Mouse (Mus musculus) E14TG2a.4 (cell line): ENCODE results near the gene Mrpl4.
A peak's percentile ranks its signal among the peaks of the same experiment; 100 is the strongest.

ENCODE experiments used
- H3K27me3 ChIP-seq: 2 replicates; pipeline ENCODE4 v1.6.1; 2014; ENCODE audit warnings: low read length, control low read depth; ENCODE audit not compliant: insufficient read depth
- H3K36me3 ChIP-seq: 2 replicates; pipeline ENCODE4 v1.6.1; 2014; ENCODE audit warnings: low read length, control low read depth; ENCODE audit not compliant: insufficient read depth
- H3K4me1 ChIP-seq: replicated peaks from 2 replicates; pipeline ENCODE4 v1.6.1; 2014; ENCODE audit warnings: low read depth, low read length, control low read depth
- H3K4me3 ChIP-seq: replicated peaks from 2 replicates; pipeline ENCODE4 v1.5.1; 2014; ENCODE audit warnings: mild to moderate bottlenecking, low read length
- H3K9me3 ChIP-seq: 2 replicates; pipeline ENCODE4 v1.6.1; 2014; ENCODE audit warnings: low read length, control low read depth
- CTCF ChIP-seq: conservative IDR thresholded peaks from 2 replicates; pipeline ENCODE4 v1.5.1; 2014; ENCODE audit warnings: low read length
- NANOG ChIP-seq: IDR thresholded peaks from 2 replicates; pipeline ENCODE4 v1.6.1; 2014; ENCODE audit warnings: borderline replicate concordance, low read length, mixed read lengths
- POU5F1 ChIP-seq: IDR thresholded peaks from 2 replicates; pipeline ENCODE4 v1.6.1; 2014; ENCODE audit warnings: low read length, borderline replicate concordance

Mrpl4 gene

DNA sequence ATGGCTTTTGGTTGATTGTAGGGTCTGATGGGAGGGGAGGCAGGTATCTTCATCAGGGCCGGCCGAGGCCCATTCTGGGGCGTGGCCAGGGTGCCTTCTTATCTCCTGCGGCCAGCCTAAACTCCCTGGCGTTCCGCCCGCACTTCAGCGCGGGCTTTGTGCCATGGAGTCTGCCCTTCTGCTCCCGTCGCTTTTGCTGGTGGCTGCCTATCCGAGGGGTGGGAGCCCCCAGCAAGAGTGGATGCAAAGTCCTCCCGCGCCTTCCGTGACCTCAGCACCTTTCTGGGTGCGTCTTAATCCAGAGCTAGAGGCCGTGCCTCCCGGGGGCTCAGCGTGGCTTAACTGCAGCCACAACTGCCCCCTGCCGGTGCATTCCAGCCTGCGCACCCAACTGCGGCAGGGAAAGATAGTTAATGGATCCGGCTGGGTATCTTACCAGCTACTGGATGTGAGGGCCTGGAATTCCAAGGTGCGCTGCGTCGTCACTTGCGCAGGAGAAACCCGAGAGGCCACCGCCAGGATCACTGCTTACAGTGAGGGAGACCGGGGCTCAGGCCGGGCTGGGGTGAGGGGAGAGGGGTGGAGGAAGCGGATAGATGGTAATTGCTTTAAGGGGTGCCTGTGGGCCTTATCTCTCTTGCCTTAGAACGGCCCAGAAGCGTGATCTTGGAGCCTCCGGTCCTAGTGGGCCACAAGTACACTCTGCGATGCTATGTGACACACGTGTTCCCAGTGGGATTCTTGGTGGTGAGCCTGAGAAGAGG lies 26.9 kb downstream of the Mrpl4 start, which contains the start of gene Icam4:
TSS of gene Icam4 (plus strand) at position 83 of the 764 bp plus-strand sequence.
- H3K4me1 ChIP-seq = peaks cover 93% of the 10 kb centered on the region
- no peaks in the 10 kb centered on the region for H3K9me3 ChIP-seq
- H3K27me3 ChIP-seq = peaks cover 26% of the 10 kb centered on the region
- H3K36me3 ChIP-seq = peaks cover 45% of the 10 kb centered on the region
- TF ChIP-seq CTCF (peak; percentile 84), NANOG (no peak)
- H3K4me3 ChIP-seq = peak within 1 kb of the TSS; percentile 74

GRCm38 (mm10) chr9:21030055-21030600 lies 27.6 kb downstream of the Mrpl4 start:
- peaks cover 32% of the 10 kb centered on the region for H3K27me3 ChIP-seq
- no peaks in the 10 kb centered on the region for H3K9me3 ChIP-seq
- peak overlapping the region; percentile 74 for H3K4me3 ChIP-seq
- TF ChIP-seq POU5F1 (no peak), CTCF (no peak), NANOG (no peak)
- peaks cover 93% of the 10 kb centered on the region for H3K4me1 ChIP-seq
- peaks cover 39% of the 10 kb centered on the region for H3K36me3 ChIP-seq

GRCm38 (mm10) chr9:21030781-21031250 lies 28.3 kb downstream of the Mrpl4 start:
- Histone ChIP-seq H3K9me3 (no peaks in the 10 kb centered on the region), H3K4me1 (peaks cover 93% of the 10 kb centered on the region), H3K36me3 (peaks cover 32% of the 10 kb centered on the region), H3K4me3 (peak overlapping the region; percentile 87), H3K27me3 (peaks cover 39% of the 10 kb centered on the region)
- TF ChIP-seq CTCF (peak; percentile 55), NANOG (no peak)

- TF ChIP-seq CTCF = no peak
- no peak for TF ChIP-seq NANOG
- H3K4me3 ChIP-seq = peak overlapping the region; percentile 87
- H3K4me1 ChIP-seq = peaks cover 93% of the 10 kb centered on the region
- peaks cover 26% of the 10 kb centered on the region for H3K36me3 ChIP-seq
- H3K27me3 ChIP-seq = peaks cover 44% of the 10 kb centered on the region
- no peaks in the 10 kb centered on the region for H3K9me3 ChIP-seq
Measured at GRCm38 (mm10) chr9:21031251-21031895, 28.8 kb downstream of the Mrpl4 start.

- Histone ChIP-seq H3K27me3 (peaks cover 50% of the 10 kb centered on the region), H3K4me1 (peaks cover 93% of the 10 kb centered on the region), H3K4me3 (peak within 1 kb of the TSS; percentile 87), H3K9me3 (no peaks in the 10 kb centered on the region), H3K36me3 (peaks cover 21% of the 10 kb centered on the region)
- TF ChIP-seq CTCF = no peak
- no peak for TF ChIP-seq NANOG
- TF ChIP-seq POU5F1 = no peak
Measured at GRCm38 (mm10) chr9:21031896-21032351, 29.4 kb downstream of the Mrpl4 start, which contains the start of gene Icam5. Gene Icam5 (plus strand): TSS chr9:21032073.

- peaks cover 93% of the 10 kb centered on the region for H3K4me1 ChIP-seq
- H3K27me3 ChIP-seq = peaks cover 56% of the 10 kb centered on the region
- peaks cover 15% of the 10 kb centered on the region for H3K36me3 ChIP-seq
- peak overlapping the region; percentile 87 for H3K4me3 ChIP-seq
- TF ChIP-seq POU5F1 (no peak), CTCF (no peak), NANOG (no peak)
- H3K9me3 ChIP-seq = no peaks in the 10 kb centered on the region
Measured at GRCm38 (mm10) chr9:21032491-21032890, 30.0 kb downstream of the Mrpl4 start.

DNA sequence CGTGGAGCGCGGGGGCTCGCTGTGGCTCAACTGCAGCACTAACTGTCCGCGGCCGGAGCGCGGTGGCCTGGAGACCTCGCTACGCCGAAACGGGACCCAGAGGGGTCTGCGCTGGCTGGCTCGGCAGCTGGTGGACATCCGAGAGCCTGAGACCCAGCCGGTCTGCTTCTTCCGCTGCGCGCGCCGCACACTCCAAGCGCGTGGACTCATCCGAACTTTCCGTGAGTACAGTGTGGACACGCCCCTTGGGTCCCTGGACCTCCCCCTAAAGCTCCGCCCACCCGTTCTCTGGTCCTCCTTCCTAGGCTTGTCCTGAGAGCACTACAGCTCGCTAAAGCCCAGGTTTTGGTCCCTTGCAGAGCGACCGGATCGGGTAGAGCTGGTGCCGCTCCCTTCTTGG lies 30.6 kb downstream of the Mrpl4 start:
- Histone ChIP-seq H3K36me3 (peaks cover 9% of the 10 kb centered on the region), H3K4me3 (peak overlapping the region; percentile 87), H3K4me1 (peaks cover 93% of the 10 kb centered on the region), H3K9me3 (no peaks in the 10 kb centered on the region), H3K27me3 (peaks cover 62% of the 10 kb centered on the region)
- TF ChIP-seq NANOG (no peak), POU5F1 (no peak), CTCF (no peak)

GRCm38 (mm10) chr9:21034481-21035085 lies 32.0 kb downstream of the Mrpl4 start:
- peaks cover 86% of the 10 kb centered on the region for H3K4me1 ChIP-seq
- peak overlapping the region; percentile 72 for H3K4me3 ChIP-seq
- TF ChIP-seq POU5F1 (no peak), CTCF (no peak), NANOG (no peak)
- no peaks in the 10 kb centered on the region for H3K36me3 ChIP-seq
- peaks cover 76% of the 10 kb centered on the region for H3K27me3 ChIP-seq
- no peaks in the 10 kb centered on the region for H3K9me3 ChIP-seq
